Mouse (Mus musculus) macrophage (primary cell): ENCODE measurements around the gene Sar1a. TPM values are rescaled to one million over a fixed set of nuclear protein-coding genes. Genes with fewer than 3 reads are reported as not detected.

ENCODE experiments used
- H3K27ac ChIP-seq: fragments of 350-480 bp; formaldehyde crosslinking; 2 replicates; pipeline ENCODE4 v1.9.0; 2021
- H3K36me3 ChIP-seq: fragments of 350-480 bp; formaldehyde crosslinking; 2 replicates; pipeline ENCODE4 v1.9.0; 2021; ENCODE audit errors: inconsistent target
- H3K4me3 ChIP-seq: fragments of 350-480 bp; formaldehyde crosslinking; 2 replicates; pipeline ENCODE4 v1.9.0; 2021; ENCODE audit errors: inconsistent target
- H3K79me2 ChIP-seq: fragments of 350-480 bp; formaldehyde crosslinking; 2 replicates; pipeline ENCODE4 v1.9.0; 2021; ENCODE audit errors: inconsistent target
- WGBS: methylation state at CpG from one replicate; pipeline ENCODE4 v1.1.7; 2026; ENCODE audit warnings: inconsistent platforms; ENCODE audit not compliant: missing documents; 5-methylcytosine and 5-hydroxymethylcytosine counted together
- polyA plus RNA-seq: library from polyadenylated mRNA; stranded (reverse); fragments of 250-400 nt; gene quantifications from 3 replicates; pipeline ENCODE4 v1.2.4, GENCODE M21; 2018; ENCODE audit warnings: inconsistent platforms

Sar1a gene
- polyA plus RNA-seq, 1 experiment from 2014 or later = 97.0 TPM

DNA sequence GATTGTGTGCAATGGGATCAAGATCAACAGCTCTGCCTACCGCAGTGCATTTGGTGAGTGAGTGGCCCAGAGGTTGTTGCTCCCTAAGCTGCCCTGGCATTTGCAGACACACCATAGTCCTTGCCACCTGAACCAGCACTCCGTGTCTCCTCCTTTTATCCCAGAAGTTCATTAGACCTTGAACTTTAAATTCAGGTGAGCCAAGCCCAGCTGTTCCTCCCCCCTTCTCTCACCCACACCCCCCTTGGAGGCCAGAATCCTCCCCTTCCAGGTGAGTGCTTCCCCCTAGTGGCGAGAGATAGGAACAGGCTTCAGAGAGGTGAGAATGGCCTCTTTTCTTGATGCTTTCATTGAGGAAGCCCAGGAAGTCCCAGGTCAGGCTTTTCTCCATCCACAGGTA is 54.3 kb downstream of the Sar1a start:
- no peaks in the 10 kb centered on the region for H3K79me2 ChIP-seq
- H3K4me3 ChIP-seq = no peak overlapping the region
- WGBS = 55% methylated on average over 3 of the region's 3 CpGs
- H3K27ac ChIP-seq = no peak overlapping the region
- peaks cover 9% of the 10 kb centered on the region; the same call in 1 of the 2 replicates for H3K36me3 ChIP-seq

GRCm38 (mm10) chr10:61736671-61737078 is 56.6 kb downstream of the Sar1a start:
- no peak overlapping the region for H3K27ac ChIP-seq
- H3K79me2 ChIP-seq = no peaks in the 10 kb centered on the region
- 92% methylated on average over 10 of the region's 10 CpGs for WGBS
- H3K36me3 ChIP-seq = no peaks in the 10 kb centered on the region
- no peak overlapping the region for H3K4me3 ChIP-seq

- H3K36me3 ChIP-seq = no peaks in the 10 kb centered on the region
- no peak overlapping the region for H3K4me3 ChIP-seq
- H3K79me2 ChIP-seq = no peaks in the 10 kb centered on the region
- H3K27ac ChIP-seq = no peak overlapping the region
- WGBS = 100% methylated on average over 1 of the region's 1 CpGs
These were observed 57.4 kb downstream of the Sar1a start for GRCm38 (mm10) chr10:61737537-61737936.

DNA sequence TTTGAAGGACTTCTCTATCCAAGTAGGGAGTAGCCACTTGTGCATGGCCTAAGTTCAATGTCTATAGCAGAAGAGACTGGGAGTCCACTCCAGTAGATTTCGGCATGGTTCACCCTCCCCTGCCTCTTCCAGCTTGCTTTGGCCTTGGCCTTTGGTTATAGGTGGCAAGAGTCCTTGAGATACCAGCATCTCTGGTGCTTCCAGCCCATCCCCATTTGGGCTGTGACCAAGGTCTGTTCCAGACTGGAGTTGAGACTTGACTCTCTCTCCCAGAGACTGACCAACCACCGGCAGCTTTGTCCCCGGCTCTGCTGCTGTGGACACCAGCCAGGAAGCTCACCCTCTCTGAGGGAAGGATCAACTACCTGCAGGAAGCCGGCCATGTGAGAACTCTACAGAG is 58.0 kb downstream of the Sar1a start:
- Histone ChIP-seq H3K79me2 (no peaks in the 10 kb centered on the region), H3K36me3 (no peaks in the 10 kb centered on the region), H3K27ac (no peak overlapping the region), H3K4me3 (no peak overlapping the region)
- 94% methylated on average over 4 of the region's 4 CpGs for WGBS

DNA sequence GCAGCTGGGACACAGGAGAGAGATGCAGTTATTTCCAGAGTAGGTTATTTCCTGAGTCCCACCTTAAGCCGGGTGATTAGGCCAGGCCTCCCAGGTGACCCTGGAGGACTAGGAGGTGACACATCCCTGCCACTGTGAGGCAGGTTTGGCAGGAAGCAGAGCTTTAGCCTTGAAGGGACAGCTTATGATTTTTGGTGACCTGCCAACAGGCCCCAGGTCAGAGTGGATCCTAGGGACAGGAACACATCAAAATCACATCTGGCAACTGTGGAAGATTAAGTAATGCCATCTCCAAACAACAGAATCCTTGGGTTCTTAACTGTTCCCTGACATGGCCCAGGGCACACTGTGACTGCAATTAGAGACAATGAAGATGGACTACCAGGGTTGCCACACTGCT is 61.2 kb downstream of the Sar1a start:
- no peak overlapping the region for H3K27ac ChIP-seq
- 93% methylated on average over 1 of the region's 1 CpGs for WGBS
- no peaks in the 10 kb centered on the region for H3K36me3 ChIP-seq
- H3K4me3 ChIP-seq = no peak overlapping the region
- H3K79me2 ChIP-seq = no peaks in the 10 kb centered on the region

DNA sequence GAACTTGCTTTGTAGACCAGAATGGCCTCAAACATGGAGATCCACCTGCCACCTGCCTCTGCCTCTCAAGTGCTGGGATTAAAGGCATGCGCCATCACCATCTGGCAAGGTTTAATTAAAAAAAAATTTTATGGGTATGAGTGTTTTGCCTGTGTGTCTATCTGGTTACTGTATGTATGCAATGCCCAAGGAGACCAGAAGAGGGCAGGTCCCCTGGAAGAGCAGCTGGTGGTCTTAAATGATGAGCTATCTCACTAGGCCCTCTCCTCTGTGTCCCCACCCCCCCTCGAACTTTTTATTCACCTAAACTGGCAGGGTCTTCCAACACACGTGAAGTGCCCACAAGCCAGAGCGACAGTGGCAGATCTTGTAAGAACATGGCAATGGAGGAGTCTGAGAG is 61.8 kb downstream of the Sar1a start:
- Histone ChIP-seq H3K4me3 (no peak overlapping the region), H3K36me3 (no peaks in the 10 kb centered on the region), H3K27ac (no peak overlapping the region), H3K79me2 (no peaks in the 10 kb centered on the region)
- 97% methylated on average over 4 of the region's 4 CpGs for WGBS

GRCm38 (mm10) chr10:61742336-61742735 is 62.2 kb downstream of the Sar1a start:
- WGBS = 94% methylated on average over 8 of the region's 8 CpGs
- no peaks in the 10 kb centered on the region for H3K36me3 ChIP-seq
- H3K27ac ChIP-seq = no peak overlapping the region
- H3K4me3 ChIP-seq = no peak overlapping the region
- no peaks in the 10 kb centered on the region for H3K79me2 ChIP-seq

Other genes with a start within 250 kb of the Sar1a start
- 33.2 to 68.3 TPM (median 40.1 TPM) in 3 replicates for gene Eif4ebp2, start 227.6 kb upstream of the Sar1a start, polyA plus RNA-seq
- 4.4 to 7.4 TPM (median 5.7 TPM) in 3 replicates for gene Lrrc20, start 204.5 kb upstream of the Sar1a start, polyA plus RNA-seq
- gene Npffr1, start 84.8 kb upstream of the Sar1a start, polyA plus RNA-seq = not detected in 3 replicates
- 9.6 to 42.5 TPM (median 18.5 TPM) in 3 replicates for gene Ppa1, start 31.7 kb upstream of the Sar1a start, polyA plus RNA-seq
- 9.0 to 16.4 TPM (median 13.3 TPM) in 3 replicates for gene Tysnd1, start 15.2 kb downstream of the Sar1a start, polyA plus RNA-seq
- gene Aifm2, start 35.0 kb downstream of the Sar1a start, polyA plus RNA-seq = 13.8 to 16.2 TPM (median 16.0 TPM) in 3 replicates
- gene H2afy2, start 103.8 kb downstream of the Sar1a start, polyA plus RNA-seq = 2.2 to 6.8 TPM (median 3.1 TPM) in 3 replicates